Mouse (Mus musculus): ENCODE data around the gene Agmat. TPM values are rescaled to one million over a fixed set of nuclear protein-coding genes. Genes with fewer than 3 reads are reported as not detected.

Gene Agmat
- polyA plus RNA-seq, 1 experiment from 2014 or later = 36.7 TPM

GRCm38 (mm10) chr4:141804105-141804504 lies 57.6 kb downstream of the Agmat start:
- H3K9ac ChIP-seq = no peak overlapping the region
- peaks cover 24% of the 10 kb centered on the region for H3K36me3 ChIP-seq
- no peaks in the 10 kb centered on the region for H3K27me3 ChIP-seq (replicated peaks)
- no peak overlapping the region for H3K4me2 ChIP-seq (replicated peaks)
- no peaks in the 10 kb centered on the region for H3K4me1 ChIP-seq (replicated peaks)
- no peak overlapping the region for H3K27ac ChIP-seq
- no peaks in the 10 kb centered on the region for H3K9me3 ChIP-seq
- WGBS = 87% methylated on average over 4 of the region's 4 CpGs
- no peak overlapping the region for H3K4me3 ChIP-seq (replicated peaks)
- ATAC-seq = no peak

- Histone ChIP-seq H3K36me3 (peaks cover 39% of the 10 kb centered on the region), H3K4me2 (replicated peaks) (no peak overlapping the region), H3K27me3 (replicated peaks) (no peaks in the 10 kb centered on the region), H3K4me1 (replicated peaks) (no peaks in the 10 kb centered on the region), H3K4me3 (replicated peaks) (no peak overlapping the region), H3K27ac (no peak overlapping the region), H3K9me3 (no peaks in the 10 kb centered on the region), H3K9ac (no peak overlapping the region)
- ATAC-seq = no peak
- 88% methylated on average over 8 of the region's 8 CpGs for WGBS
Measured at GRCm38 (mm10) chr4:141805886-141806285, 59.4 kb downstream of the Agmat start.

Other genes starting within 250 kb of the Agmat start
- 7.4 and 10.5 TPM in 2 replicates for gene Spen, start 208.1 kb upstream of the Agmat start, polyA plus RNA-seq (2015; fragmentation: Nextera tagmentation; extraction: Ambion mirVana)
- 63.9 and 68.9 TPM in 2 replicates for gene Fblim1, start 140.6 kb upstream of the Agmat start, polyA plus RNA-seq (2015; fragmentation: Nextera tagmentation; extraction: Ambion mirVana)
- gene Tmem82, start 128.0 kb upstream of the Agmat start, polyA plus RNA-seq (2015; fragmentation: Nextera tagmentation; extraction: Ambion mirVana) = 18.5 and 21.0 TPM in 2 replicates
- 3.3 and 4.3 TPM in 2 replicates for gene Slc25a34, start 122.9 kb upstream of the Agmat start, polyA plus RNA-seq (2015; fragmentation: Nextera tagmentation; extraction: Ambion mirVana)
- 3.9 and 4.5 TPM in 2 replicates for gene Plekhm2, start 81.8 kb upstream of the Agmat start, polyA plus RNA-seq (2015; fragmentation: Nextera tagmentation; extraction: Ambion mirVana)
- gene Rsc1a1, start 61.1 kb upstream of the Agmat start, polyA plus RNA-seq (2015; fragmentation: Nextera tagmentation; extraction: Ambion mirVana) = not detected in 2 replicates
- gene Ddi2, start 23.3 kb upstream of the Agmat start, polyA plus RNA-seq (2015; fragmentation: Nextera tagmentation; extraction: Ambion mirVana) = 23.3 and 24.4 TPM in 2 replicates
- gene Dnajc16, start 44.3 kb downstream of the Agmat start, polyA plus RNA-seq (2015; fragmentation: Nextera tagmentation; extraction: Ambion mirVana) = 4.2 and 4.4 TPM in 2 replicates
- gene Casp9, start 46.9 kb downstream of the Agmat start, polyA plus RNA-seq (2015; fragmentation: Nextera tagmentation; extraction: Ambion mirVana) = 21.8 and 22.2 TPM in 2 replicates
- gene Cela2a, start 79.5 kb downstream of the Agmat start, polyA plus RNA-seq (2015; fragmentation: Nextera tagmentation; extraction: Ambion mirVana) = 131 and 571 TPM in 2 replicates
- gene Ctrc, start 99.7 kb downstream of the Agmat start, polyA plus RNA-seq (2015; fragmentation: Nextera tagmentation; extraction: Ambion mirVana) = 0.45 and 0.97 TPM in 2 replicates
- 136 and 138 TPM in 2 replicates for gene Efhd2, start 128.2 kb downstream of the Agmat start, polyA plus RNA-seq (2015; fragmentation: Nextera tagmentation; extraction: Ambion mirVana)